Mouse (Mus musculus) left cerebral cortex, adult 11 months (tissue): ENCODE data around the gene Calb2.

Experiments
- DNase-seq: peaks from one replicate; pipeline ENCODE4 v3.0.0; 2022; ENCODE audit warnings: low spot score

Calb2 gene

GRCm38 (mm10) chr8:110168046-110168445 lies at the start of gene Calb2:
TSS of gene Calb2 (minus strand) at chr8:110168210.
- peak; percentile 36 for DNase-seq

DNA sequence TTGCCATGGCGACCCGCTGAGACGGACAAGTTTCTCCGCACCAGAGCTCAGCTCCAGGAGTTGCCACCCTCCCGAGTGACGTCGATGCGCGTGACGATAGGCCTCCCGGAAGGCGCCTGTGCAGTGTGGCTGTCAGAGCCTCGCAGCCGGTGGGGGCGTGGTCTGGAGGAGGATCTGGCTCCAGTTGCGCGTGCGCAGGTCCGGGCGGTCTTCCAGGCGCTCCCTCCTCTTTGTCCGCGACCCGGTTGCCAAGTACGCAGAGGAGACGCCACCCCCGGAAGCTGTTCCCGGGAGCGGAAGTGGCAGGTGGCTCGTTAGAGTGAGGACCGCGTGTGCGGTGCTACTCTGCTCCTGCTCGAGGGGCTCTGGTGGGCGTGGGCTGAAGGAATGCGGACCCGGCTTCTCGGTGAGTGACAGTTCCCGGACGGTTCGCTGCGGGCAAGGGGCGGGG lies 49.7 kb upstream of the Calb2 start:
- DNase-seq: peak; percentile 100

DNA sequence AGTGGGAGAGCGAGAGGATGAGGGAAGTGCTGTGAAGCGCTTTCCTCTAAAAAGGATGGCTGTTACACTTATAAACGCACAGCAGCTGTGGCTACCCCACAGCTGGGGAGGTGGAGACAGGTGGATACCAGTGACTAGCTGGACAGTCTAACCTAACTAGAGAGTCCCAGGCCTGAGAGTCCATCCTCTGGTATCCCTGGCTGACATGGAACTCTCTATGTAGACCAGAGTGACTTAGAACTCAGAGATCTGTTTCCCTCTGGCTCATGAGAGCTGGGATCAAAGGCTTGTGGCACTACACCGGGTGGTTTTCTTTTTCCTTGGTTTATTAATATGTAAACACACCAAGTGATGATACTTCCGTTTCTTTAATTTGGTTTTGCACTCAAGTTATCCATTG lies 49.2 kb upstream of the Calb2 start:
- no peak for DNase-seq

DNA sequence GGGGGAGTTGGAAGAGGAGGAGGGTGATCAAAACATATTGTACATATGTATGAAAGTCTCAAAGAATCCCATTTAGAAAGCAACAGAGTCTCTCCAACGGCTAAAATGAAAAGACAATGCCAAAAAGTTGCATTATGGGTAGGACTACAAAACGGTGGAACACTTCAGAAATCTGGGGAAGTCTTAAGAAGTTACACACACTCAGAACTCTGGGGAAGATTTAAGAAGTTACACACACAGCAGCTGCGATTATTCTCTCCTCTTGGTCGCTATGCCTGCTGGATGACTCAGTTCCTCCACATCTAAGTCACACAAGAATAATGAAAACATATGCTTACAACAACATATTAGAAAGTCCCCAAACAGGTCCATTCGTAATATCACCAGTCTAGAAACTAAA lies 48.2 kb upstream of the Calb2 start:
- DNase-seq: no peak

DNA sequence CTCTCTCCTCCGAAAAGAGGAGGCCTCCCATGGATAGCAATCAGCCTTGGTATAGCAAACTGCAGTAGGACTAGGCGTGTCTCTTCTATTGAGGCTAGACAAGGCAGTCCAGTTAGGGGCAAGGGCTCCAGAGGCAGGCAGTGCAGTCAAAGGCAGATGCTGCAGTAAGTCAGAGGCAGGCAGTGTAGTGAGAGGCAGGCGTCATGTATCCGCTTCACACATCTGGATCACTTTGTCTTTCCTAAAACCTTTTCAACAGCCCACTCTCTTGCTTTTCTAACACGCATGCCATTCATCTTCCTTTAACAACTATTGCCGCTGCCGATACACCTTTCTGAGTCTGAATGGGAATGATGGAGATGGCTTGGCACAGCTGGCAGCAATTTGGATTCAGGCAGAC lies 47.4 kb upstream of the Calb2 start, which contains the start of gene Cmtr2:
Gene Cmtr2, plus strand, starts transcription at position 301 of the 400 bp plus-strand sequence.
- DNase-seq: no peak

GRCm38 (mm10) chr8:110201806-110202205 lies 33.8 kb upstream of the Calb2 start:
- no peak for DNase-seq

DNA sequence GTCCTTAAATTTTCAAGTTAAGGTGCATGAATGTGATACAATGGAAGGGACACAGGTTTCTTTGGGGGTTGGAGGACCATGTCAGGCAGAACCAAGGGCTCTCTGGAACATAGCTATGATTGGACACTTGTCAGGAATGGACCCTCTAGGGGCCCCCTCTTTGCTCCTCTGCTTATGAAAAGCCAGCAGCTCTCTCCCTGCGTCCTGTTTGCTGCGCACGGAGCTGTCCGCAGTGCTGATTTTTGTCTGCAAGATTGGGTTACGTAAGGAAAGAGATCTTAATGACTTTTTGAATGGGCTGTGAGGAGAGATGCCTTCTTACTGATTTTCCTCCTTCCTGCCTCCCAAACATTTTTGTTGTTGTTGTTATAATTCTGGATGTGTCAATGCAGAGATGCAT lies 28.7 kb upstream of the Calb2 start:
- DNase-seq: no peak

DNA sequence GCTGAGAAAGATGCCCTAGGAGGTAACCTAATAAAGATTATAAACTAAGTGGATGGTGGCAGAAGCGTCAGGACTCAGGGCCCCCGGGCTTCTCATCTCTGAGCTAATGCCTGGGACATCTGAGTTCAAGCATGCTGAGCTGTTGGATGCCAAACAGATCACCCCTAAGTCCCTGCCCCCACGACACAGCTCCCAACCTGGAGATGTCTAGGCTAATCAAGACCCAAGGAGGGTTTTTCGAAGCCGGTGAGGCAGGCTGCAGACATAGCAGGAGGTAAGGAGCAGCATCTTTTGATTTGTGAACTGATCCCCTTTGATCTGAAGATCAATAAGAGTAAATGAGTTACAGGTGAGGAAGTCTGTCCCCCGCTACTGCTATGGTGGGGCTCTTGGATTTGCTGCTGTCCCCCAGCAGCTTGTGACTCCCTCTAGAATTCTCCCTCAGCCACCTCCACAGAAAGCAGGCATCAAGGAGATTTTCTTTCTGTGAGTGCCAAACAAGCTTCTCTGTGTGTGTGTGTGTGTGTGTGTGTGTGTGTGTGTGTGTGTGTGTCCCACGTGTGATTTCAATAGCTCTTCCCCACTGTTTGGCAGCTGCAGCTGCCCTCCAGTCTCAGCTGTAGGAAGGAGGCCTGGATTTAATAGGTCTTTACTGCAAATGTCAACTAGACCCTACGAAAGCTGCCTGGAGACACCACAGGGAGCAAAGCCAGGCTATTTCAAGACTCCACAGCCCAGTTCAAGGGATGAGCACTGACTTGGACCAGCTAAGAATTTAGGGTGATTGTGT lies 21.1 kb upstream of the Calb2 start:
- DNase-seq: no peak

GRCm38 (mm10) chr8:110185538-110185937 lies 17.5 kb upstream of the Calb2 start:
- DNase-seq: no peak

DNA sequence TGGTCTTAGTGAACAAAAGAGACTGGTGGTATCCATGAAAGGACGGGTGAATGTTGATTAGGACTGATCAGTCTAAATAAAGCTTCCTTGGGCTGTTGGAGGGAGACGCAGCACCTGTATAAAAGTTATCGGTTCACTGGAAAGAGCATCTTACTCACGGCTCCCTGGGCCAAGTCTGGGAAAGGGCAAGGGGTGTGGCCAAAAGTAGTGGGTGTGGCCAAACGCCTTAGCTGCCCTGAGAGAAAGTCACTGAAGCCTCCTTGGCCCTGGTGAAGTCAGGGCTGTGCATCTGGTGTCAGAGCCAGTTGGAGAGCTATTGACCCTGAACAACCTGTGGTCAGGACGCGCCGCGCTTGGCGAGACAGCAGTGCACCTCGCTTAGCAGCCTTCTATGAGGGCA lies 15.7 kb upstream of the Calb2 start:
- DNase-seq: no peak

GRCm38 (mm10) chr8:110182735-110183367 lies 14.8 kb upstream of the Calb2 start:
- DNase-seq: no peak

DNA sequence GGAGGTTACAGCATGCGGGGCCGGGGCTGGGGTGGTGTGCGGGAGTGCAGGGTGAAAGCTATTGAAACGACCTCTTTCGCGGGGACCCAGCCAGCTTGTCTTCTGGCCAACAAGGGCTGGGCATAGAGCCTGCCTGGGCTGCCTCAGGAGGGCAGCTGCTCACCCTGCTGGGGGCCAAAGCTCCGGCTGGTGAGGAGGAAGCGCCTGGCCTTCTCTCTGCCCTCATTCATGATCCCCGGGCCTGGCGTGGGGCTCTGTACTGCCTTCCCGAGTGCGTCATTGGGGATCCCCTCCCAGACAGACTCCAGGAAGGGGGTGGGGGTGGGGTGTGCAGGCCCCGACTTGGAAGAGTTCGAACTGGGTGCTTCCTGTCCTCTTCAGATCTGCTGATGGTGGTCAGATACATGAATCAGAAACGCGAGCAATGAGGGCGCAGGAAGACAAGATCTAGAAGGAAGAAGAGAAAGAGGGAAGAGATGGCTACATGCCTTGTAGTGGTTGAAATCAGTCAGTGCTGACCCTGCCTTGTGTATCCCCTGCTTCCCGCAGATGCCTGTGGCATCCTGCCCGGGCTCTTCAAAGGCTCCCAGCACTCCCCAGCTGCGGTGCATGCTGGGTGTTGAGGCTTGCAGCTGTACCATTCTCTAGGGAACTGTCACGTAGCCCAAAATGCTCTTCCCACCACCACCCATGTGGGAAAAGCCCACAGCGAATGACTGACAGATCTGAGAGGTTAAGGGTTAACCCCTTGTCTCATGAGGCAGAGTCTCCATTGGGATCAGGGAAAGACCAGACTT lies 9.5 kb upstream of the Calb2 start:
- no peak for DNase-seq

DNA sequence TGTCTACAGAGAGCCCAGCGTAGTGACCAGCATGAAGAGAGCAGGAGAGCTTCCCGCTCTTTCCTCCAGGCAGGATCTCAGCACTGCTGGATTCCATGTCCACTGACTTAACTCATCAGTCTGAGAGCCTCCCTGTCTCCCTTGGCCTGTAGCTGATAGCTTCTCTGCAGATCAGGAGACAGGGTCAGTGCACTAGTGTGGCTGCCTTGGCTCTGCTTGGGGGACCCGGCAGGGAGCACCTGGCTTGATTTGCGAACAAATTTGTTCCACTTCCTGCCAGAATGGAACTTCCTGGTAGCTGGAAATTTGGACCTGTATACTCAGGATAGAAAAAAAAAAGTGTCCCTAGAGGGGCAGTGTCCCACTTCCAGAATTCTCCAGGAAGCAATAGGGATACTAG lies 6.8 kb upstream of the Calb2 start:
- DNase-seq: no peak

- no peak for DNase-seq
These were observed 4.2 kb upstream of the Calb2 start for GRCm38 (mm10) chr8:110172161-110172560.

DNA sequence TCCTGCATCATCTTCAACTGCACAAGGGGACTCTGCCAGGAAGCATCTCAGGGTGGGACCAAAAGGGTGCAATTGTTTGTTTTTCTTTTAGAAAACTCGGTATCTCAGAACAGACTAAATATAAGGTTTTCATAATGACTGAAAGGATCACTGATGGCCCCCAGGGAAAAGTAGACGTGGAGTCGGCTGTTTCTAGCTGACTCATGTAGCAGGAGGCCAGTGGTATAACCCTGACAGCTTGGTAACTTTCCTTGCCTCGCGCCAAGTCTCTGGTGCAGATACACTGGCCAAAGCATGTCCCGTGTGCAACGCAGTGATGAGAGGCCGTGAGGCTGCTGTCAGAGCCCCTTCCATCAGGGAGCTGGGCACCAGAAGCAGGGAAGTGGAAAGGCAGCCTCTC lies 1.7 kb downstream of the Calb2 start:
- no peak for DNase-seq

DNA sequence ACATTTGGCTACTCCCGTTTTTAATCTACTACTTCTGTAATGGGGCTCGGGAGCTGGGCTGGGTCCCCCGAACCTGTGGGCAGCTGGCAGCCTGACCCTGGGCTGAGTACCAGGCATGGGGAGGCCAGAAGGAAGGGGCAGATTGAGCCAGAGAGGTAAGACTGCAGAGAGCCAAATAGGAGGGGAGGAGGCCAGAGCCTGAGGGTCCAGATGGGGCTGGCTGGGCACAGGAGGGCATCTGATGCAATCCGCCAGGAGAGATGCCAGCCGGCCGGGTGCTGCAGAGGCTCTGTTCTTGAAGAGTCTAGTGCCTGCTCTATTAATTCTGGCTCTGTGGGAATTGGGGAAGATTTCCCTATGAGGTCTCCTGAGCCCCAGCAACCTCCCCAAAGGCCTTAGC lies 6.0 kb downstream of the Calb2 start:
- no peak for DNase-seq

DNA sequence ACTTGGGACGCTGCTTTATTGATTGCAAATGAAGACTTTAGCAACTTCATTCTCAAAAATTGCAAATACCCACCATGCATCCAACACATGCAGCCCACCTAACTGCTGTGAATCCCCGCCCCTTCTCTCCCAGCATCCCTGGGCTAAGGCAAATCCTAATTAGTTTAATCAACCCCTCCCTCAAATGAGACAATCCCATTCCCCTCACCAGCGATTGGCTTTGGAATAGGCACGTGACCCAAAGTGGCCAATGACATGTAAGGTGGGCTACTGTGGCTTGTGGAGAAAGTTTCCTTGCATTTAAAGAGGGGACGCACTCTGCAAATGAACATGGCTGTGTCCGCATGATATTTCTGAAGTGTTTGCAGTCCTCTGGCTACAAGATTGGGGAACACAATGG lies 15.1 kb downstream of the Calb2 start:
- no peak for DNase-seq

GRCm38 (mm10) chr8:110145538-110145937 lies 22.5 kb downstream of the Calb2 start:
- DNase-seq: no peak

- DNase-seq: no peak
These were observed 27.2 kb downstream of the Calb2 start for GRCm38 (mm10) chr8:110140770-110141169.

- no peak for DNase-seq
These were observed 27.9 kb downstream of the Calb2 start for GRCm38 (mm10) chr8:110140156-110140555.

GRCm38 (mm10) chr8:110135515-110135914 lies 32.5 kb downstream of the Calb2 start:
- DNase-seq: no peak

DNA sequence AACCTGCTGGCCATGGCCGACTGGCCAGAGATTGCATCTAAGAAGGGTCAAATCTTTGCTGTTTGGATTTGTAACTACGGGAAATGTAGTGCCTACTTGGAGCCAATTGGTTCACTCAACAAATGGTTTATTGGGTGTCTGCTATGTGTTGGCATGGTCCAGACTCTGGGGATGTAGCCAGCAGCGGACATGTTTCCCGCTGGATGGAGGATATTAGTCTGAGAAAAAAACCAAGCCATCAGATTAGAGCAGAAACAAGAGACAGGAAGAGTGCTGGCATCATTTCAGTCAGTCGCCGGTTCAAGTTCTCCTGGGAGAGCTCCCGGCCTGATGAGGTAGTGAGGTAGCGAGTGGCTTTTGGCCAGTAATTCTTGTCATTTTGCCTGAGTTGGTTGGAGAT lies 33.8 kb downstream of the Calb2 start:
- no peak for DNase-seq

DNA sequence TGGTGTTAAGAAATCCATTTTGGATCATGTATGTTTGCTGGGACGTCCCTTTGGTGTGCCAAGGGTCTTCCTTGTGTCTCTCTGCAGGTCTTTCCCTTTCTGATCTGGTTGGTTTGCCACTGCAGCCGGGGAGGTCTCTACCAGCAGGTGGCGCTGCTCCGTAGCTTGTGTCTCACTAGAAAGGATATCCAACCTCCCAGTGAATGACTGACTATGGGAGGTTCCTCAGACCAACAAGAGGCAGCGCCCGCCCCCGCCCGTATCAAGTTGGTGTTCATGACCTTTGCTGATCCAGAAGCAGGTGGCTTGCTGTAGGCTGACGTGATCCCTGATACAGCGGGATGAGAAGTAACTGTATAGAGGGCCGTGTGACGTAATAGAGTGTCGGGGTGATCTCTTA lies 37.5 kb downstream of the Calb2 start:
- peak; percentile 58 for DNase-seq
